Mouse (Mus musculus) lung, adult 2 months (tissue): ENCODE data around the gene Cdc20b.

Experiments used
- CTCF ChIP-seq: fragments of 200-500 bp; IDR thresholded peaks from 2 replicates; pipeline ENCODE4 v1.5.1; 2011; ENCODE audit warnings: mild to moderate bottlenecking, low read length, control low read depth; ENCODE audit not compliant: insufficient read depth
- POLR2A ChIP-seq: fragments of 200-500 bp; IDR thresholded peaks from 2 replicates; pipeline ENCODE4 v1.6.1; 2011; ENCODE audit warnings: low read depth, mild to moderate bottlenecking, control low read depth, low read length, borderline replicate concordance; ENCODE audit errors: extremely low read depth

DNA sequence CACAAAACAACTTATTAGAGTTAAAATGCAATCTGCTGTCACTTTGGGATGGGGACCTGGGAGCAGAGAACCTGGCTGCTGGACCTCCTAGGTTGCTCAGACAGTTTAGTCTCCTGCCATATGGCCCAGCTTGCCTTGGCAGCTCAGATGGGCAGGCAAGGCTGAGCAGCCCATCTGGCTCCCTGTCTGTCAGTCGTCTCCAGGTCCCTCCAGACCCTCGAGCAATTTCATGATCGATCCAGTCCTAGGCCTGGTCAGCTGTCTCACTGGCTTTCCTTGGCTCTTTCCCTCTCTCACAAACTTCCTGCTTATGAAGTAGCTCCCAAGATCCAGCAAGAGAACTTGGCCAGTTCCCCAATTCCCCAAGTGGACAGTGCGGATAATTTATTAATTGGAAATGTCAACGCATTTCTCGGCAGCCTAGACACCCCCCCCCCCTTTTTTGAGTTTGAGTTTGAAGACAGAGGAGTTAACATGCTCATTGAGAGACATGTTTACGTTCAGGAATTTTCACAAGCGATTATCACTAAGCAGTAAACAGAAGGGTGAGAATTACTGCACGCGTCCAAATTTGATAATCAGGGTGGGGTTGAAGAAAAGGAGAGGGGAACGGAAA, 532 bp upstream of the Cdc20b start:
- TF ChIP-seq CTCF (no peak), POLR2A (no peak)
